Mouse (Mus musculus) liver, adult 2 months (tissue): ENCODE results near the gene Mast1.

Experiments
- CTCF ChIP-seq: fragments of 200-500 bp; IDR thresholded peaks from 2 replicates; pipeline ENCODE4 v1.5.1; 2011; ENCODE audit warnings: low read depth, low read length, control low read depth
- POLR2A ChIP-seq: fragments of 200-500 bp; IDR thresholded peaks from 2 replicates; pipeline ENCODE4 v1.6.1; 2011; ENCODE audit warnings: low read length, control low read depth; ENCODE audit not compliant: insufficient read depth; ENCODE audit errors: extremely low read depth

- TF ChIP-seq CTCF: no peak
- no peak for TF ChIP-seq POLR2A
These were observed 26.8 kb upstream of the Mast1 start for GRCm38 (mm10) chr8:84963952-84964351.
